Mouse (Mus musculus): ENCODE results near the gene Daam1.
"Not testable (repeated sequence)": the region's sequence is repeated elsewhere in the genome, so short reads cannot be mapped to it uniquely, and the experiment has no call there.

Gene Daam1

GRCm38 (mm10) chr12:71832225-71832624, 1.3 kb downstream of the Daam1 start:
- in situ Hi-C loops (cut with MboI, MseI) = loop anchor here (10.0 kb wide), 2 partner anchors 253 to 1713 kb away; partner anchors contain the start of genes Jkamp, L3hypdh and Tmem30b

- in situ Hi-C loops (cut with MboI, MseI) = loop anchor here (10.0 kb wide), 2 partner anchors 251 to 1711 kb away; partner anchors contain the start of genes Jkamp, L3hypdh and Tmem30b
These were observed 3.2 kb downstream of the Daam1 start for GRCm38 (mm10) chr12:71834041-71834440.

- in situ Hi-C loops (cut with MboI, MseI) = loop anchor here (5.0 to 10.0 kb wide), 3 partner anchors 36 to 1709 kb away; partner anchors contain the start of genes Jkamp, L3hypdh and Tmem30b
These were observed 5.2 kb downstream of the Daam1 start for GRCm38 (mm10) chr12:71835966-71836668.

GRCm38 (mm10) chr12:71836776-71837175, 5.9 kb downstream of the Daam1 start:
- in situ Hi-C loops (cut with MboI, MseI) = loop anchor here (5.0 to 10.0 kb wide), 3 partner anchors 36 to 1708 kb away; partner anchors contain the start of genes Jkamp, L3hypdh and Tmem30b

GRCm38 (mm10) chr12:71837576-71837975, 6.7 kb downstream of the Daam1 start:
- in situ Hi-C loops (cut with MboI, MseI) = loop anchor here (5.0 to 10.0 kb wide), 3 partner anchors 35 to 1707 kb away; partner anchors contain the start of genes Jkamp, L3hypdh and Tmem30b

GRCm38 (mm10) chr12:71838230-71838629, 7.4 kb downstream of the Daam1 start:
- in situ Hi-C loops (cut with MboI, MseI) = loop anchor here (5.0 to 10.0 kb wide), 3 partner anchors 34 to 1707 kb away; partner anchors contain the start of genes Jkamp, L3hypdh and Tmem30b

GRCm38 (mm10) chr12:71839653-71840052, 8.8 kb downstream of the Daam1 start:
- in situ Hi-C loops (cut with MboI, MseI) = loop anchor here (5.0 to 10.0 kb wide), 3 partner anchors 33 to 1705 kb away; partner anchors contain the start of genes Jkamp, L3hypdh and Tmem30b

GRCm38 (mm10) chr12:71840430-71841186, 9.7 kb downstream of the Daam1 start:
- in situ Hi-C loops (cut with MboI, MseI) = no loop called here

GRCm38 (mm10) chr12:71842006-71842405, 11.1 kb downstream of the Daam1 start:
- in situ Hi-C loops (cut with MboI, MseI) = no loop called here

- in situ Hi-C loops (cut with MboI, MseI) = no loop called here
These were observed 11.7 kb downstream of the Daam1 start for GRCm38 (mm10) chr12:71842588-71842987.

- in situ Hi-C loops (cut with MboI, MseI) = no loop called here
These were observed 14.6 kb downstream of the Daam1 start for GRCm38 (mm10) chr12:71845486-71845885.

GRCm38 (mm10) chr12:71846416-71846815, 15.5 kb downstream of the Daam1 start:
- in situ Hi-C loops (cut with MboI, MseI) = not testable (repeated sequence)

GRCm38 (mm10) chr12:71847024-71847423, 16.1 kb downstream of the Daam1 start:
- in situ Hi-C loops (cut with MboI, MseI) = not testable (repeated sequence)

- in situ Hi-C loops (cut with MboI, MseI) = no loop called here
These were observed 16.7 kb downstream of the Daam1 start for GRCm38 (mm10) chr12:71847617-71848016.

GRCm38 (mm10) chr12:71848037-71848776, 17.3 kb downstream of the Daam1 start:
- in situ Hi-C loops (cut with MboI, MseI) = no loop called here

- in situ Hi-C loops (cut with MboI, MseI) = no loop called here
These were observed 18.2 kb downstream of the Daam1 start for GRCm38 (mm10) chr12:71849051-71849450.

- in situ Hi-C loops (cut with MboI, MseI) = no loop called here
These were observed 19.3 kb downstream of the Daam1 start for GRCm38 (mm10) chr12:71850135-71850534.

- in situ Hi-C loops (cut with MboI, MseI) = no loop called here
These were observed 21.8 kb downstream of the Daam1 start for GRCm38 (mm10) chr12:71852678-71853077.

- in situ Hi-C loops (cut with MboI, MseI) = no loop called here
These were observed 22.8 kb downstream of the Daam1 start for GRCm38 (mm10) chr12:71853694-71854093.

GRCm38 (mm10) chr12:71854191-71854590, 23.3 kb downstream of the Daam1 start:
- in situ Hi-C loops (cut with MboI, MseI) = no loop called here

- in situ Hi-C loops (cut with MboI, MseI) = no loop called here
These were observed 25.0 kb downstream of the Daam1 start for GRCm38 (mm10) chr12:71855730-71856479.

All from T-helper 1 cell (primary cell).